Mouse (Mus musculus): ENCODE data around the gene Dgkg.

- no peak for TF ChIP-seq CTCF (IDR thresholded peaks at IDR 0.05; ENCODE audit: low read depth)
- no peak for TF ChIP-seq EP300 (IDR thresholded peaks at IDR 0.05; ENCODE audit: low read depth)
Measured at GRCm38 (mm10) chr16:22602399-22602798, 54.6 kb downstream of the Dgkg start.

Data from heart, postnatal 0 days (tissue).